Mouse (Mus musculus): ENCODE data around the gene Patl2.

Patl2 gene

GRCm38 (mm10) chr2:122185086-122185485, 903 bp downstream of the Patl2 start:
- in situ Hi-C loops (cut with MboI; ENCODE audit: low pct_unique_long_range_greater_than_20kb in 1 of 2, low sequenced_read_pairs in 2 of 2, unreplicated experiment in 1 of 2) = no loop called here

DNA sequence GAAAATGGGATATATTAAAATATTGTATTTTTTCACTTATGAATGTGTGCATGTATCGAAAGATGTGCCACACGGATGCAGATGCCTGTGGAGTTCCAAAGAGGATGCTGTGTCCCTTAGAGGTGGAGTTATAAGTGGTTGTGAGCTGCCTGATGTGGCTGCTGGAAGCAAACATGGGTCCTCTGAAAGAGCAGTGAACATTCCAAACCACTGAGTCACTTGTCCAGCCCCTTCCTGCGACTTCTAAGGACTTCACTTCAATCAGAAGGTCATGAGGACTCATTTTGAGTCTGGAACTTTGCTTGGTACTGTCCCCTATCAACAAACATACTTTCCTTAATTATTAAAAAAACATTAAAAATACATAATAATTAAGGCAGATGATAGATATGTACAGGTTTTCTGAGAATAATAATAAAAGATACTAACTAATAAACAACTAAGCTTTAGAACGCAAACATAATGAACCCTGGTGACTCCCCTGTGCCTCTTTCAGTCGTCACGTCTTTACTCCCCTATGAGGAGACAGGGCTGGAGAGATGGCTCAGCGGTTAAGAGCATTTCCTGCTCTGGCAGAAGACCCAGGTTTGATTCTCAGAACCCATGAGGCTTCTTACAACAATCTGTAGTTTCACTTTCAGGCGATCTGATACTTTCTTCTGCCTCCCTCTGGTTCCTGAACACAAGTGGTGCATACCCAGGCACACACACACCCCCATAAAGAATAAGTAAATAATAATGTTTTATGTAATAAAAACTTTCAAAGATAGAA, 5.8 kb downstream of the Patl2 start:
- in situ Hi-C loops (cut with MboI; ENCODE audit: low pct_unique_long_range_greater_than_20kb in 1 of 2, low sequenced_read_pairs in 2 of 2, unreplicated experiment in 1 of 2) = no loop called here

DNA sequence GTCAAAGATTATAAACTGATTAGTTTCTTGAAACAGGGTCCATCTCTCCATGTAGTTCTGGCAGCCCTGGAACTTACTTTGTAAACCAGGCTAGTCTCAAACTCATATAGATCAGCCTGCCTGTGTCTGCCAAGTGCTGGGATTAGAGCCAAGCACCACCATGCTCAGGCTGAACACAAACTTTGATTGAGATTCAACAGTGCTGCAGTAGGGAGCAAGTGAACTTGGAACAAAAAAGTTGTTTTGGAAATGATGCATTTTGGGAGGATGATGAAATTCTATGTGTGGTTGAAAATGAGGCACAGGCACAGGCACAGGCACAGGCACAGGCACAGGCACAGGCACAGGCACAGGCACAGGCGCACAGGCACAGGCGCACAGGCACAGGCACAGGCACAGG, 13.8 kb downstream of the Patl2 start:
- in situ Hi-C loops (cut with MboI; ENCODE audit: low pct_unique_long_range_greater_than_20kb in 1 of 2, low sequenced_read_pairs in 2 of 2, unreplicated experiment in 1 of 2) = no loop called here

DNA sequence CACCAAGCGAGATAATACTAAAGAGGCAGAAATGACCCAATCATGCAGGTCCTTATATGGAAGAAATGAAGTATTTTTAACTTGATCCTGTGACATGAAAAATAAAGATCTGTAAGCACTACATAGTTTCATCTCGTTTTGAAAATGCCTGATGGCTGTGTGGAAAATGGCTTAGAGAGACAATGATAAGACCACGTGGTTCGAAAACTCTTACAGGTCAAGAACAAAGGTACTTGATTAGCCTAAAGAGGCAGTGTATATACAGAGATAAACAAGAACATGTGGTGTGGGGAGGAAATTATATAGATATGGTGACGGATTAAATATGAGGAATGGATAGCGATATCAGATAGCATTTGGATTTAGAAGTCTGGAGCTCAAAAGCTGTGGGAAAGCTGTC, 14.7 kb downstream of the Patl2 start:
- in situ Hi-C loops (cut with MboI; ENCODE audit: low pct_unique_long_range_greater_than_20kb in 1 of 2, low sequenced_read_pairs in 2 of 2, unreplicated experiment in 1 of 2) = no loop called here

- in situ Hi-C loops (cut with MboI; ENCODE audit: low pct_unique_long_range_greater_than_20kb in 1 of 2, low sequenced_read_pairs in 2 of 2, unreplicated experiment in 1 of 2) = loop anchor here in 1 of 2 experiments (10.0 kb wide), 1 partner anchor 89 kb away; no protein-coding TSS in a partner anchor
Measured at GRCm38 (mm10) chr2:122164293-122164692, 21.7 kb downstream of the Patl2 start.

GRCm38 (mm10) chr2:122163430-122164195, 22.4 kb downstream of the Patl2 start:
- in situ Hi-C loops (cut with MboI; ENCODE audit: low pct_unique_long_range_greater_than_20kb in 1 of 2, low sequenced_read_pairs in 2 of 2, unreplicated experiment in 1 of 2) = loop anchor here in 1 of 2 experiments (10.0 kb wide), 1 partner anchor 89 kb away; no protein-coding TSS in a partner anchor

GRCm38 (mm10) chr2:122162529-122162928, 23.5 kb downstream of the Patl2 start:
- in situ Hi-C loops (cut with MboI; ENCODE audit: low pct_unique_long_range_greater_than_20kb in 1 of 2, low sequenced_read_pairs in 2 of 2, unreplicated experiment in 1 of 2) = loop anchor here in 1 of 2 experiments (10.0 kb wide), 1 partner anchor 88 kb away; no protein-coding TSS in a partner anchor

DNA sequence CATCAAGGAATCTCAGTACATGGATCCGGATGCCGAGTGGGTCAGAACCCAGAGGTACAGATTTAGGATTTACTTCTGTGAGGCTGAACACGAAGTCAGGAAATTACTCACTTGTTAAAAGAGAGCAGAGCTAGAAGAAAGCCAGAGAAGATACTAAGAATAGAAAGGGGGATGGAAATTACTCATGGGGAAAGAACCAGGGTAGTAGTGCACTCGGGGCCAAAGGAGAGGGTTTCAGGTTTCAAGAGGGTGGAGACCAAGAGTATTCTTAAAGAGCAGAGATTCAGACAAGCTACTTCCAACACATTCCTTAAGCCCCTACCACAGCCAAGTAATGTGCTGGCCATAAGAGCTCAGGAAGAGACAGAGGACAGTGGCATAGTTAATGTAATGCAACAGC, 24.4 kb downstream of the Patl2 start:
- in situ Hi-C loops (cut with MboI; ENCODE audit: low pct_unique_long_range_greater_than_20kb in 1 of 2, low sequenced_read_pairs in 2 of 2, unreplicated experiment in 1 of 2) = loop anchor here in 1 of 2 experiments (10.0 kb wide), 1 partner anchor 87 kb away; no protein-coding TSS in a partner anchor

DNA sequence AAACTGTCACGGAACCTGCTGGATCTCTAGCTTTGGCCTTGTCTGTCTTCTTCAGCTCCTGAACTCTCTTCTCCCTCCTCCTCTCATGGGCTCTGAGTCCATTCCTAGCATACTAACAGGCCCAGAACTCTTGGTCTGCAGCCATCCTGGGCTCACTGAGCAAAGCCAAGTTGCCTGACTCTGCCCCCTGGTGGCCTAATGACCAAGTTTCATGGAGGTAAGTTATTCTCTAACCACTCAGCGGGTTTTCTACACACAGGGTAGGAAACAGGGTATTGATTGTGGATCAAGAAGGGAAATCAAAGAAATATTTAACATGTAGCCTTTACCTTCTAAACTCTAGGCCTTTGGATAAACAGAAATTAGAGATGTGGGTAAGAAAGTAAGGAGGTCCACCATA, 25.3 kb downstream of the Patl2 start, which contains the start of gene Trim69:
Gene Trim69, plus strand, starts transcription at position 21 of the 400 bp plus-strand sequence.
- in situ Hi-C loops (cut with MboI; ENCODE audit: low pct_unique_long_range_greater_than_20kb in 1 of 2, low sequenced_read_pairs in 2 of 2, unreplicated experiment in 1 of 2) = loop anchor here in 1 of 2 experiments (10.0 kb wide), 1 partner anchor 86 kb away; no protein-coding TSS in a partner anchor

DNA sequence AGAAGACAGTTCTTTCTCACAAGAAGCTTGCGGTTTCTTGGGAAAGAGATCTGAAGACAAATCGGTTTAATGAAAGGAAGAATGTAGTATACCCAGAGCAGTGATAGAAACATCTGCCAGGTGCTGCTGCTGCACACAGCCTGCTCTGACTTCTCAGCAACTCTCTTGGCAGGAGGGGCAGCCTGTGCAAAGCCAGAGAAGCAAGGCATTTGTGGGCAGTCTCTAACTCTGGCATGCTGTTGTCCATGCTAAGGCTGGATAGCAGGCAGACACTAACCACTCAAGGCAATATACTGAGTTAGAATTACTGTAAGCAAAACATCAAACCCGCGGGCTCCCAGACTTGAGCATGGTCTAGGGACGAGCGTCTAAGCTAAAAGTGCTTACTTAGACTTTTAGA, 26.3 kb downstream of the Patl2 start:
- in situ Hi-C loops (cut with MboI; ENCODE audit: low pct_unique_long_range_greater_than_20kb in 1 of 2, low sequenced_read_pairs in 2 of 2, unreplicated experiment in 1 of 2) = loop anchor here in 1 of 2 experiments (10.0 kb wide), 1 partner anchor 85 kb away; no protein-coding TSS in a partner anchor

GRCm38 (mm10) chr2:122158362-122158802, 27.6 kb downstream of the Patl2 start:
- in situ Hi-C loops (cut with MboI; ENCODE audit: low pct_unique_long_range_greater_than_20kb in 1 of 2, low sequenced_read_pairs in 2 of 2, unreplicated experiment in 1 of 2) = no loop called here

GRCm38 (mm10) chr2:122157561-122157960, 28.4 kb downstream of the Patl2 start:
- in situ Hi-C loops (cut with MboI; ENCODE audit: low pct_unique_long_range_greater_than_20kb in 1 of 2, low sequenced_read_pairs in 2 of 2, unreplicated experiment in 1 of 2) = no loop called here

DNA sequence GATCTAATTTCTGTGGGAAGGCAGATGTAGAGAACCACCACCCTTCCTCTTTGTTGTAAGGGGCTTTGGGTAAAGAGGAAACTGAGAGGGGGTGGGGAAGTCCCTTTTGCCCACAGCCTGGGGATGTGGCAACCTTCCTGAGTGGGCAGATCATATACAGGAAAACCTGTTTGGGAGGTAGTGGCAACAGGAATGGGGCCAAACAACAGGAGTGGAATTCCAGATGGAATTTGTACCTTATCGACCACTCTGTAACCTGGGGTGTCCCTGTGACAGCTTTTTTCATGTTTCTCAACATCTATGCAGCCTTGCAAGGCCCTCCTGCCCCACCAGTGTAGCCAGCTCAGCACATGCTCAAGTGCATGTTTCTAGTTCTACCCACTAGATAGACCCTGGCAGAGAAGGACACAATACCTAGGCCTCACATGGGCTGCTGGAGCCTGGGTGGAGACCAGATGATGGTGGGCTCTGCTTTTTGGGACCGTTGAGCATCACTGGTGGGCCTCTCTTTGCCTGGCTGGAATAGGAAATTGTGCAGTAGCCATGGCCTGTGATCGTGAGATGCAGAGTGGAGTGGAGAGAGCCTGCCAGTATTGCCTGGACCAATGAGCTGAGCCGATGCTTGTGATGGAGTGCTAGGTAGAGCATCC, 29.8 kb downstream of the Patl2 start:
- in situ Hi-C loops (cut with MboI; ENCODE audit: low pct_unique_long_range_greater_than_20kb in 1 of 2, low sequenced_read_pairs in 2 of 2, unreplicated experiment in 1 of 2) = no loop called here

- in situ Hi-C loops (cut with MboI; ENCODE audit: low pct_unique_long_range_greater_than_20kb in 1 of 2, low sequenced_read_pairs in 2 of 2, unreplicated experiment in 1 of 2) = no loop called here
Measured at GRCm38 (mm10) chr2:122155292-122155691, 30.7 kb downstream of the Patl2 start.

DNA sequence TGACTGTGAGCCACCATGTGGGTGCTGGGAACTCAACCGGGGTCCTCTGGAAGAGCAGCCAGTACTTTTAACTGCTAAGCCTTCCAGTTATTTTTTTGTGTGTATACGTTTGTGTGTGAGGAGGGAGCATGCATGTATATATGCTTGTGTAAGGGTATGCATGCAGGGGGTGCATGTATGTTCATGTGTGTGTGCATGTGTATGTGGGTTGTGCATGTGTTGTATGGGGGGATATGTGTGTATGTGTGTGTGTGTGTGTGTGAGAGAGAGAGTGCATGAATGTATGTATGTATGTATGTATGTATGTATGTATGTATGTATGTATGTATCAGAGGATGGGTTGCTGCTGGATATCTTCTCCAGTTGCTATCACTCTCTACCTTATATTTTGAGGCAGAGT, 31.5 kb downstream of the Patl2 start:
- in situ Hi-C loops (cut with MboI; ENCODE audit: low pct_unique_long_range_greater_than_20kb in 1 of 2, low sequenced_read_pairs in 2 of 2, unreplicated experiment in 1 of 2) = no loop called here

- in situ Hi-C loops (cut with MboI; ENCODE audit: low pct_unique_long_range_greater_than_20kb in 1 of 2, low sequenced_read_pairs in 2 of 2, unreplicated experiment in 1 of 2) = no loop called here
Measured at GRCm38 (mm10) chr2:122153681-122154365, 32.2 kb downstream of the Patl2 start.

- in situ Hi-C loops (cut with MboI; ENCODE audit: low pct_unique_long_range_greater_than_20kb in 1 of 2, low sequenced_read_pairs in 2 of 2, unreplicated experiment in 1 of 2) = no loop called here
Measured at GRCm38 (mm10) chr2:122152850-122153249, 33.1 kb downstream of the Patl2 start.

- in situ Hi-C loops (cut with MboI; ENCODE audit: low pct_unique_long_range_greater_than_20kb in 1 of 2, low sequenced_read_pairs in 2 of 2, unreplicated experiment in 1 of 2) = no loop called here
Measured at GRCm38 (mm10) chr2:122151221-122151620, 34.8 kb downstream of the Patl2 start.
